Mouse (Mus musculus): ENCODE measurements at regions not wholly inside any gene's neighbourhood (a gene's known extent, or its start where the extent isn't known, plus 50 kb on each side); places are given as distances from the start of the nearest gene placed in this dataset.

DNA sequence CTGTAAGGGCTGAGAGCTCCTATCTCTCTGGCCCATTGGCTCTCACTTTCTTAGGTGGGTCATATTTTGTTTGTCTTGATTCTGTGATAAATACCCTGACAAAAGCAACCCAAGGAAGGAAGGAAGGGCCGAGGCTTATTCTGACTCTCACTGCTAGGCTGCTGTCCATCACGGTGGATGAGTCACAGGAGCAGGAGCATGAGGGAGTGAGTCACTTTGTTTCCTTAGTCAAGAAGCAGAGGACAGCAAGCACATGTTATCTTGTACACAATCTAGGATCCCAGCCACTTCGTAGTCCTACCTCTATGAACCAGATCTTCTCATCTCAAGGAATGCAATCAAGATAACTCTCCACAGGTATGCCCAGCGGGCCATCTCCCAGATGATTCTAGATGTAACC lies 69.9 kb downstream of the Atp6v1g3 start:
- no peak for DNase-seq (ENCODE audit: low read depth)

DNA sequence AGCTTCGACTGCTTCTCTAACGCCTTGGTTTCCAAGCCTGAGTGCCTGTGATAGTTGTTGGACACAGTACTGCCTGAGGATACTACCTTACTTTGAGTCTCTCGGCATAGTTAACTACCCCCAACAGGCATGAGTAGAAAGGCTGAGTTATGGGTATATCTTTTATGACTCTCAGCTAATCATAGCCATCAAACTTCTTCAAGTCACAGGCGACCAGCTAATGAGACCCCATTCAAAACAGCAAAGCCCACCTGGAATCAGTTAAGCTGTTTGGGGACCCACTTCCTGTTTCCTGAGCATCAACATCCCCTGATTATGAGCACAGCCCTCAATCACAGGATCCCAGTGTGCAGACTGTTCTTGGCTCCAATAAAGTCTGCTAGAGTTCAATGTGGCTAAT lies 71.4 kb downstream of the Atp6v1g3 start:
- no peak for DNase-seq (ENCODE audit: low read depth)

DNA sequence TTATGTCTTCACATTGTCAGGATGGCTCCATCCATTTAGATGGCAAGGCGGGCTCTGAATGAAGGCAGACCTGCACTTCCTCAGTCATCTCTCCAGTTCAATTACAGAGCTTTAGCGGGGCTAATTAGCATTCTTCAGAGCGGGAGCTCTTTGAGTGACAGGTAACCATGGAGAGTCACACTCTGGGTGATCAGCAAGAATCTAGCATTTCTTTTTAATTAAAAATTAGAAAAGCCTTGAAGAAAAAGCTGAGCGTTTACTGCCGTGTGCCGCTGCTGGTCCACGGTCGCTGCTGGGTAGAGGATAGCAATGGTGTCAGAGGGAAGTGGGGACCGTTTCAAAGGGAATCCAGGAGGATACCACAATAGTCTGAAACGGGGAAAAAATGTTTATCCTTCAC lies 72.5 kb downstream of the Atp6v1g3 start:
- DNase-seq (ENCODE audit: low read depth): no peak

DNA sequence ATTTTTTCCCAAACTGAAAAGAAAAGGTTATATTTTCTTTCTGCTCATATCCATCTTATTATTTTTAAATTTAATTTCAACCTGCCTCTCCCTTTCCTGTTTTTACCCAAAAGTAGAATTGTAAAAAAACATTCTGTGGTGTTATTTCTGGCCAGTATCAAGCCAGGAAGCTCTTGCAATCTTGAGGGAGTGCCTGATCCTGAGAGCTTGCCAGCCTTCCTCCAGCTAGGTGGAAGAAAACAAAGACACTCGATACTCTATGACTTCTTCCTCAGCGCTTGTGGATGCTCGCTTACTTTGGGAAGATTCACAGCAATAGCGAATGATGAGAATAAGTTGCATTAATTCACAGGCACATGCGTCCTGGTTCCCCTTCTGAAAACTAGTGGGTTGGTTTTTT lies 73.4 kb downstream of the Atp6v1g3 start:
- DNase-seq (ENCODE audit: low read depth): no peak

DNA sequence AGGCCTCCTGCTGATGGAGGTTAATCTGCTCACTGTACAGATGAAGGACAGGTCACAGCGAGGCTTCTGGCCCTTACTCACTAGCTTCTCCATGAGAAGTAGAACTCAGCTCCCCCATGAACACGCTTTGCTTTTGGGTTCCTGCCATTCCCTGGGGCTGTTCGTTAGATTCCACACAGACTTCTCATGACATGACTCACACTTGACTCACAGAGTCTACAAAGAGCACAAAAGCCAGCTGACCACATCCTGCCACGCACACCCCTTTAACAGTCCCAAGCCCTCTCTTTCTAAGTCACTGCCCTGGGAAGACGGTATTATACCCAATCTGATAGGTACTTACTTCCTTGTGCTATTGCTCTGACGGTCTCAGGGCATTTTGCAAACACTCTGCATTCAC lies 74.9 kb downstream of the Atp6v1g3 start:
- DNase-seq (ENCODE audit: low read depth): peak; percentile 28

DNA sequence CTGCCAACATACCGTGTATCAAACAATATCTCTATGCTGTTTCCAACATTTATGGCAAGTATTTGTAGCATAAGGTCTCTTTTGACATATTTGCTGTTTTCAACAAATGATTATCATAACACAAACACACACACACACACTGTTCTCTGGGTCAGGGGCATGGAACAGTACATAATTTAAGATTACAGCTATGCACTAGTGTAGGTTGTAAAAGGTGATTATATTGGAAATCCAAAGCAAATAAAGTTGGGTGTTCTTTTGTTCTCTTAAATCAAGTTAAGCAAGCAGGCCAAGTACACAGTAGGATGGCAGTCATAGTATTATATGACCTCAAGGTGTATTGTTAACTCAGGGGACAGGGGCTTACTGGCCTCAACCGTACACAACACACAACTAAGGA lies 75.6 kb downstream of the Atp6v1g3 start:
- no peak for DNase-seq (ENCODE audit: low read depth)

DNA sequence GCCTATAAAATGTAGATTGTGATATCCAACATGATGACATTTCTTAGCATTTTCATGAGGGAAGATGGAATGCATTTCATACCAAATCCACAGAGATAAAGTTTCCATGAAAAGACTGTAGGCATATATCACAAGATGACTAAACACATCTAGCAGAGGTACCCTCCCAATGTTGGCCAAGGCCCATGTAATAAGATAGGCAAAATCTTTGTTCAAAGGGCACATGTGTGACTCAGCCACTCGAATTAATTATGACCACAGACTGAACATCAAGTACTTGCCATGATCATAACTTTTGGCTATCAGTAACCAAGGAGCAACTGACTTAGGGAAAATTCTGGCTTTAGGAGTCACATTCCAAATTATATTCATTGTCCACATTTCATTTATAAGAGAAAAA lies 82.9 kb downstream of the Atp6v1g3 start:
- no peak for DNase-seq (ENCODE audit: low read depth)

DNA sequence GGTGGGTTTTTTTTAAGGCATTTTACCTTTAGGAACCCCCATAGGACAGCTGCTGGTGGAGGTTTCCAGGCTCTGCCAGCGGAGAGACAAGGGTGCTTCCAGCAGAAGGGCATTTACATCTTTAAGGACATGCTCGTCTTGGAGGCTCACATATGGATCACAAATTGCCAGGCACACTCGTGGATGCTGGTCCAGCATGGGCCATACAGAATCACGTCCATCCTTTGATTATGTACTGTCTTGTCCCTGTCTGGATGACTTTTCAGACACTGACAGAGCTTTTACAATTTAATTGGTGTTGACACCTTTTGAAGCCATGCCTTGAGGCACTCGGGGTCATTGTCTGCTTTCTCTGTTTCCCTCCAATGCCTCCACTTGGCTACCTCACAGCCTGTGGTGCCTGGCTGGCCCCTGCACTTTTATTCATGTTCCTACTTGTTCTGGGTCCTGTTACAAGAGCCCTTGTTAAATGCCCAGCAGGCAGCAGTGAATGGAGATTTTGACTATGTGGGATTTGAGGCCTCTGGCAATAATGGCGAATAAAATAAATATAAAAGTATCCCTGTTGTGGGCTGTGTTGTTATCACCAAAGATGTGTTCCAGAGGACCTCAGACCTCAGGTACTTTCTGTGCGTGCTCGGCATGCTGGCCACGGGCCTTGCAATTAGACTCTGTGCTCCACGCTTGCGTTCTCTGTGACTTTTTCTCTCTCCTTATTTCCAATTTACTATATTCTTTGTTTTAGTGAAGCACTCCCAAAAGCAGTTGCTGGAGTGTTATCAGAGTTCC lies 89.3 kb downstream of the Atp6v1g3 start:
- DNase-seq (ENCODE audit: low read depth): no peak

DNA sequence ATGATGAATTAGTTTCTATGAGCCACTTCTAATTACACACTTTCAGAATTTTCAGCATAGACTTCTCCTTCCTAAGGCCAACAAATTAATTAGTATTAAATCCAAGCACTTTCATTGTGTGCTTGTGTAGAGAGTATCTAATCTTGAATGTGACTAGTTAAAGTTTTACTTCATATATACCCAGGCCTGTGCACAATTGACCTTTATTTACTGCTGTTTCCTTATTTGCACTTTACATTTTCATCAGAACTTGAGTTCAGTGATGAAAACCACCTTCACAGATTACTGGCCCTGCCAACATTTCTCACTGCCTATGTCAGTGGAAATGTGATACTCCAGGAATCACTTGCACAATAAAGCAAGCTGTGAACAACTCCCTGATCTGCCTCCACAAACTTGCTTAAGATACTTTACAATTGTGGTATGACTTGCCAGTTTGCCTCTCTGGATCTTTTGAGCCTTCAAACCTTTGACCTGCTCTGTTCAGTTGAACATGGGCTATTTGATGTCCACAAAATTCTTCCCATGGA lies 96.5 kb downstream of the Atp6v1g3 start:
- DNase-seq (ENCODE audit: low read depth): no peak

DNA sequence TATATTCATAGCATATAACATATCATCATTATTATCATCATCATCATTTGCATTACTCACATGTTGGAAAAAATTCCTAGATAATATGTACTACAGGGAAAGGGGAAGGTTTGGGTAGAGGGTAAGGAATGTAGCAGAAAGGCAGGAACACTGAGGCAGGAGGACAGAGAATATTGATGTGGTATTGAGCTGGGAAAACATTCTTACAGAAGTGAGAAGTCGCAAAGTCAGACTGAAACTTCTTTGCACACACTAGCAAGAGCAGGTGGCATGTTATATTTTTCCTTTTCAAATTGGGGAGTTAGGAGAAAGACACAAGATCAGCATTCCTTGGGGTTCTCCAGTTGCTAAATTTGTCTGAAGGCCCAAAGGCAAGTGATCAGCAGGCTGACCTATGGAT lies 97.9 kb downstream of the Atp6v1g3 start:
- DNase-seq (ENCODE audit: low read depth): no peak

DNA sequence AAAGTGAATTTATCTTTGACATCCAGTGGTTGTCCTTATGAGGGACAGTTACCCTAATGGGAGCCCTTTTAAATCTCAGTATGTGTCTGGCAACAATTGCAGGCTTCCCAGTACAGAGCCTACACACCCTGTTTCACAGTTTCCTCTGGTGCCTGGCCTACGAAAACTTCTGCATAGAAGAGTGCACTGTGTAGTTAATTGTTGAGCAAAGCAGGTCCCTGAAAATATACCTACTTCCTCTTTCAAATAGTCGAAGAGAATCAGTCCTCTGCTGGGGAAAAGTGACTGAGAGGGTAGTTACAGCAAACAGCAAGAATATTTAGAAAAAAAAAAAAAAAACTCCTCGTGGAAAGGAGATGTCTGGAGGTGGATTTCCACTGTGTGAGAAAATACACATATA lies 110.6 kb downstream of the Atp6v1g3 start:
- peak; percentile 13 for DNase-seq (ENCODE audit: low read depth)

DNA sequence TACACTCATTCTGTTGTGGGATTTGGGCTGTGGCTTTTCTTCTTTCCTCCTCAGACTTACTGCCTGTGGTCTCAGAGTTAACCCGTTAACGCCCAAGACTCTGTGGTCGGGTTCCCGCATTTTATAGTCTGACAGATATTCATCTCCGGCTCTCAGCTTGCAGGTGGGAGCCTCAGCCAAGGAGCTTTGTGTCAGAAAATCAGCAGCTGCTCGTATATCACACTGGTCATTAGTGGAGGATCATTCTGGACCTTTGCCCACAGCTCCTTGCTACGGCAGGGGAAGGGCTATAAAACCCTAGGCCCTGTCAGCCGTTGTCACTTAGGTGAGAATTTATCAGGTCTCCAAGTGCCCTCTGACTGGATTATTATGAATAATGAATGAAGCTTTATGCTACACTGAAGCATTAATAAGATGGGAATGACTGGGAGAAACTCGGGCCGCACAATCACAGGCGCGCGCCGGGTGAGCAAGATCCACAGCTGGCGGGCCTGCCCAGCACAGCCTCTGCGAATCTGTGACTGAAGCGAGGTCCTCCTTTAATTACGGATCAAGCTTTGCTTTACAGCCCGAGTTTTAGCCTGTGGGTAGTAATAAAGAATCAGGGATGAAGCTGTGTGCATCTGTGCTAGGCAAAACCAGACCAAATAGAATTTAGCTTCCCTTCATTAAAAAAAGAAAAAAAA lies 111.8 kb downstream of the Atp6v1g3 start:
- DNase-seq (ENCODE audit: low read depth): no peak

DNA sequence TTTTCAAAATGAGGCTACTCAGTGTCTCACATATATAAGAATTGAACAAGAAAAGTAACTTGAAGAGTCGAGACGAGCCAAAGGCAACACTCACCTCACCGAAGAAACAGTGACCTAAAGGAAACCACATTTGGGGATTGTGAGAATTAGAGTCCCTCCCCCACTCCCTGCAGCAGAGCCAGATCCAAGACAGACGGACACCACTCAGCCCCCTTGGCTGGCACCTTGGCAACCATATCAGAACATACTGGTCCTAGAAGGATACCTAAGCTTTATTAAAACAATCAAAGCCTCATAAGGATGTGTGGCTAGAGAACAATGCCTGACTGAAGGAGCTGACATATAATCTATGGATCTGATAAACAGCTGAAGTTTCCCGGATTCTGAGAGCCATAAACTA lies 112.5 kb downstream of the Atp6v1g3 start:
- no peak for DNase-seq (ENCODE audit: low read depth)

DNA sequence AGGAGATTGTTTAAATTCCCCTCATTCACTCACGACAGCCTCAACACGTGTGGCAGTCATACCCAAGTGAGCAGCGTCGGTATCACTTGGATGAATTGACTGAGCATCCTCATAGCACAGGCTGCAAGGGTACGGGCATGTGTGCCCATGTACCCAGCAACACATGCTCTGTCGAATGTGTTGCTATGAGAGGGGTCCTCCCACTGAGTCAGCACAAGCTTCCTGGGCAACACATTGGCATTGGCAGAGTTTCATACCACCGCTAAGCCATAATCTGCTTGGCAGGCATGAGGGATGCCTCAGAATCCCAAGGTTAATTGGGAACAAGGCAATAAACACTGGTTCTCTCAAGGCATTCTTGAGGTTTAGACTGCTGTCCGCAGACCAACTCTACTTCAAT lies 115.1 kb downstream of the Atp6v1g3 start:
- DNase-seq (ENCODE audit: low read depth): no peak

DNA sequence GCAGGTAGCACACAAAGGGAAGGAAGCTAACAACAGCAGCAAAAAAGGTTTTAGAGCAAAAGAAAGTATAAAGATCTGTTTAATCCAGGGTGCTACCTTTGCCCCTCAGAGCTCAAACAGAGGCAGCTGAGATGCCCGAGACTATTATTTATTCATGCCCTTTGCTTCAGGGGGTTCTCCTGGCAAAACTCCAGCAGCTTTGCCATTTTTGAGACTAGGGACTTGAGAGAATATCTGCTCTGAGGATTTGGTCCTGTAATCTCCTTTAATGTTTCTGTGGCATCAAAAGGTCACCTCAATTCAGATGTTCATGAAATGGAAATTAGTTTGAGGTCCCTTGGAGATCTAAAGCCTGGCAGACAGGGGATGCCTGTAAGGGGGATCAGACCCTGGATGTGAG lies 116.1 kb downstream of the Atp6v1g3 start:
- DNase-seq (ENCODE audit: low read depth): no peak

DNA sequence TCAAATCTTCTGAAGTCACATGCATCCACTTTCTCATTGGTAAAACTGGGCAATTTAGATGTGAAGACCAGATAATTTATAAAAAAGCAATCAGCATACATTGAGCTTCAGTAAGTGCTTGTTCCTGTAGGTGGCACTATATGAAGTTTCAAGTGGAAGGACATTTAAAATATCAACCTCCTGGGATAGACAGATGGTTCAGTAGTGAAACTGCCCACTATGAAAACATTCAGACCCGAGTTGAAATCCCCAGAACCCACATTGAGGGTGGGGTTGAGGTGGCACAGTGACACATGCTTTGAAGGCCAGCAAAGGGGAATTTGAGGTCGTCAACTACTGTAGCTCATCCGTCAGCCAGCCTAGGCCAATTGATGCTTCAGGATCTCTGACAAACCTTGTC lies 145.1 kb downstream of the Atp6v1g3 start:
- DNase-seq (ENCODE audit: low read depth): no peak

DNA sequence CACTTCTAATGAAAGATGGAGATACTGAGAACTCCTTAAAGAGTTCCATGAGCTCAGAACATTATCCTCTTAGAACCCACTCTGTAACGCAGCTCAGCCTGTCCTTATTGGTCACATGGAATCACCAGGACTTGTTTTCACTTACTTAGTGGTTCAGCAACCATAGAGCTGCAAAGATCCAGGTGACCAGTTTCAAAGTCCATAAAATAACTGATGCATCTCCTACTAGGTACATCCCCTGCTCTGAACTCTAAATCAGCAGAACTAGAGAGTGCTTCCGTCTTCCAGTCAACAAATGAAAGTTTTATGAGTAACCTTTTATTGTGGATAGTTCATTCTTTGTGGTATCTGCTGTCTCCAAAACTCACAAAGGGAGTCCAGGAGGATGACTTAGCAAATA lies 153.9 kb downstream of the Atp6v1g3 start:
- DNase-seq (ENCODE audit: low read depth): no peak

All from c-Kit-positive CD71-negative TER-119-negative erythroid progenitor cells, embryonic 14.5 days (primary cell).